Mouse (Mus musculus) midbrain, embryonic 13.5 days (tissue): ENCODE results near the gene Rabggta. TPM values are rescaled to one million over a fixed set of nuclear protein-coding genes. Genes with fewer than 3 reads are reported as not detected.

ENCODE experiments used
- ATAC-seq: fragments of 200-750 bp; cut with Nextera tagmentation; 2 replicates; pipeline ENCODE4 v1.8.0; 2017; ENCODE audit warnings: mild to moderate bottlenecking, moderate TSS enrichment, moderate library complexity
- H3K27ac ChIP-seq: fragments of 300-500 bp; sonication (generic); 2 replicates; pipeline ENCODE4 v1.5.1; 2015; ENCODE audit warnings: inconsistent platforms, mild to moderate bottlenecking, moderate library complexity
- H3K27me3 ChIP-seq: fragments of 300-500 bp; sonication (generic); 2 replicates; pipeline ENCODE4 v1.6.1; 2015; ENCODE audit warnings: mild to moderate bottlenecking, inconsistent platforms
- H3K36me3 ChIP-seq: fragments of 300-500 bp; sonication (generic); 2 replicates; pipeline ENCODE4 v1.6.1; 2015; ENCODE audit warnings: mild to moderate bottlenecking, inconsistent platforms
- H3K4me1 ChIP-seq: fragments of 300-500 bp; sonication (generic); replicated peaks from 2 replicates; pipeline ENCODE4 v1.6.1; 2015; ENCODE audit warnings: inconsistent platforms
- H3K4me2 ChIP-seq: fragments of 300-500 bp; sonication (generic); replicated peaks from 2 replicates; pipeline ENCODE4 v1.6.1; 2015; ENCODE audit warnings: moderate library complexity, mild to moderate bottlenecking, inconsistent platforms
- H3K4me3 ChIP-seq: fragments of 300-500 bp; sonication (generic); replicated peaks from 2 replicates; pipeline ENCODE4 v1.5.1; 2015; ENCODE audit warnings: mild to moderate bottlenecking, inconsistent platforms
- H3K9ac ChIP-seq: fragments of 300-500 bp; sonication (generic); replicated peaks from 2 replicates; pipeline ENCODE4 v1.6.1; 2015; ENCODE audit warnings: mild to moderate bottlenecking, inconsistent platforms
- H3K9me3 ChIP-seq: fragments of 300-500 bp; sonication (generic); 2 replicates; pipeline ENCODE4 v1.6.1; 2016; ENCODE audit warnings: mild to moderate bottlenecking, inconsistent platforms
- WGBS: fragments of 180-500 bp; shearing (Covaris S2); methylation state at CpG from one replicate; pipeline ENCODE4 v1.1.7; 2015; 5-methylcytosine and 5-hydroxymethylcytosine counted together
- polyA plus RNA-seq: library from polyadenylated mRNA; unstranded; fragments of >200 nt; fragmentation: Nextera tagmentation; extraction: Ambion mirVana; gene quantifications from 2 replicates; pipeline ENCODE4 v1.2.1, GENCODE M21; 2015

Gene Rabggta
- polyA plus RNA-seq, 1 experiment from 2014 or later: 45.0 TPM

DNA sequence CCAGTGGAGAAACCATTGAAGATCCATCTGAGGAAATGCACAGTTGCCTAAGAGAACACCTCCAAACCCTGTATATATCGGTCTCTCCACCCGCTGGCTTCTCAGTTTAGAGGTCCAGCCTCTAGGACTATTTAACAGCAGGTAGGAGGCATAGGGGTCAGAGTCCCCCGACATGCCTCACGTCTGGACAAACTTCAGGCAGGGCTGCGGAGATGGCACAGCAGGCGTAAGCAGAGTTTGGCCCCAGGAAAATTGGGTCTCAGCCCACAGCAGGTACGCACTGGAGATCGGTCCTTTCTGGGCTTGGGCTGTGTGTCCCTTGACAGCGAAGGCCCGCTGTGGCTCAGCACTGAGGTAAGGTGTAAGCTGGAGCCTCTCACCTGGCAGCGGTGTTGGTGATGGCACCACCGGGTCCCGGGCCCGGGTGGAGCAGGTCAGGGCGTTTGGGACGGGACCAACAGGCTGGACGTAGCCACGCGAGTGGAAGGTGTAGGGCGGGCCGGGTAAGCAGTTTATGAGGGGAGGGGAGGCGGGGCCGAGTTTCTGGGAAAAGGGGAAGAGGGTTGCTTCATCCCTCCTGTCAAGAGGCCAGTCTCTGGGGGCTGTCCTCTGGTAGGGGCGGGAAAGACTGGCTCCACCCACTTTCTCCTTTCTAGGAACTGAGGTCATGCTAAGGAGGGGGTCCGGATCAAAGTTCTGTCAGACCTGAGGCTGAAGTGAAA, 8.9 kb downstream of the Rabggta start:
- no peak for ATAC-seq
- no peaks in the 10 kb centered on the region for H3K9me3 ChIP-seq
- H3K4me2 ChIP-seq: no peak overlapping the region
- peaks cover 23% of the 10 kb centered on the region for H3K27me3 ChIP-seq
- no peaks in the 10 kb centered on the region for H3K4me1 ChIP-seq
- H3K36me3 ChIP-seq: peaks cover 22% of the 10 kb centered on the region
- H3K9ac ChIP-seq: no peak overlapping the region
- no peak overlapping the region for H3K27ac ChIP-seq
- no peak overlapping the region for H3K4me3 ChIP-seq
- WGBS: 18% methylated on average over 25 of the region's 25 CpGs

DNA sequence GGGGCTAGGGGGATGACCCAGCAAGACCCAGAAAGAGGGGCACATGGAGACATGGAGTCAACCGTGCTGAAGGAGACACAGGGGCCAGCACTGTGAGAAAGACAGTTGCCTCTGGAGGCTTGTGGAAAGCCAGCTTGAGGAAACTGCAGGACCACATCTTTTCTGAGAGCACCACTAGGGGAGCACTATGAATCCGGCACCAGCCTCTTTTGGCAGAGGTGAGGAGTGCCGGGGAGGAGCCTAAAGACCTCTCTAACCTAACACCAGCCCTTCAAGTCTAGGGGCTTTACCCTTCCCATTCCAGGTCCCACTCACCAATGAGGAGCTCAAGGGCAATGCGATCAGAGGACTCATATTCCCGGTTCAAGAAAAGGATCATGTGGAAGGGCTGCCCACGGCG, 10.3 kb downstream of the Rabggta start:
- no peak overlapping the region for H3K9ac ChIP-seq
- no peak for ATAC-seq
- H3K27me3 ChIP-seq: peaks cover 23% of the 10 kb centered on the region
- H3K4me1 ChIP-seq: no peaks in the 10 kb centered on the region
- no peak overlapping the region for H3K4me2 ChIP-seq
- WGBS: 82% methylated on average over 7 of the region's 7 CpGs
- no peaks in the 10 kb centered on the region for H3K9me3 ChIP-seq
- H3K4me3 ChIP-seq: no peak overlapping the region
- H3K27ac ChIP-seq: no peak overlapping the region
- peaks cover 9% of the 10 kb centered on the region for H3K36me3 ChIP-seq

DNA sequence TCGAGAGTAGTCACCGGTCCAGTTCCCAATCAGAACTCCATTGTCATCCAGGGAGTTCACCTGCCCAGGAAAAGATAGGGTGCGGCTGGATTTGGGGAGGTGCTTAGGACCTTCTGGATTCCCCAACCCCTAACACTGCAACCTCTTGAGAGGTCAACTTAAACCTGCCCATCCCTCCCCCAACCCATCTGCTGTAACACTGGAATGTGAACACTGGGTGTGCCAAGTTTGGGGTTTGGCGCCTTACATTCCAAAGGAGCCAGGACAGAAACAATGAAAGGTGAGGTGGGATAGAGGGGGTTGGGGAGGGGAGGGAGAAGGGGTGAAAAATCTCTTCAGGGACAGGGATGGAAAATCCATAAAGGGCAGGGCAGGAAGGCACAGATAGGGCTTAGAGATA, 12.6 kb downstream of the Rabggta start:
- H3K9ac ChIP-seq: no peak overlapping the region
- no peaks in the 10 kb centered on the region for H3K4me1 ChIP-seq
- H3K27me3 ChIP-seq: peaks cover 23% of the 10 kb centered on the region
- no peak overlapping the region for H3K4me3 ChIP-seq
- no peaks in the 10 kb centered on the region for H3K36me3 ChIP-seq
- no peak for ATAC-seq
- H3K9me3 ChIP-seq: no peaks in the 10 kb centered on the region
- 86% methylated on average over 4 of the region's 4 CpGs for WGBS
- no peak overlapping the region for H3K4me2 ChIP-seq
- H3K27ac ChIP-seq: no peak overlapping the region

DNA sequence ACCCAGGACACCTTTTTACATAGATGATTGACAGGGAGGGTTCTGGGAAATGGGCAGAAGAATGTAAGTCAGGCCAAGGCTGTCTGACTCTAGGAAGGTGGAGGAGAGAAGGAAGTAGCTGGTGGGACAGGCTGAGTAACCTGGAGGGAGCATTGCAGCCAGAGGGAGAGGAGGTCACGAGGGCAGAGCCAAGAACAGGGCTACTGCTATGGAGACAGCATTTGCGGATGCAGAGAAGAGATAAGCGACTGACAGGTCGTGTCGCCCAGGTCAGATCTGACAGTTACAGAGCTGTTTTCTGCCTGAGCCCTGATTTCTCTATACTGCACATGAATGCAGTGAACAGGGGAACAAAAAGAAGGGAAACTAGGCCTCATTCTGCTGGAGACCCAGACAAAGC, 14.7 kb downstream of the Rabggta start:
- ATAC-seq: no peak
- H3K9ac ChIP-seq: no peak overlapping the region
- 83% methylated on average over 5 of the region's 5 CpGs for WGBS

DNA sequence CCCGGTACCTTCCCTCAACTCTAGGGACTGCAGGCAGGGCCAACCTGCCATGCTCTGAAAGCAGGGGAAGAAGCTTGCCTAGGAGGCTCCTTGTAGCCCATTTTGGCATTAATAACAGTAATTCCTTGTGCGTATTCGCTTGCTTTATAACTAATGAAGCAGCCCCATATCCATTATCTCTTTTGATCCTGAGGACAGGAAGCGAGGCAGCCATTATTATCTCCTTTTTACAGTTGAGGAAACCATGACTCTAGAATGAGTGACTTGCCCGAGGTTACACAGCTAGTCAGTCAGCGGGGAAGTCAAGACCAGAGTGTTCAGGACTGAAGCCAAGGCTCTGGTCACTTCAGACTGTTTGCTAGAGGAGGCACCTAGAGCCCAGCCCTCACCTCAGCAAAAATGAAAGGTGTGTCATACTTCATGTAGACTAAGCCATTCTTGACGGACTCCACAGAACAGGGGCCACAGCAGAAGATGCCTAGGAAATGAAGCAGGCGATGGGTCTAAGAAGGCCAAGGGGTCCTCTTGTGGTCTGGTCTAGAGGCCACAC, 15.9 kb downstream of the Rabggta start:
- ATAC-seq: no peak
- Histone ChIP-seq H3K4me3 (no peak overlapping the region), H3K9ac (no peak overlapping the region), H3K9me3 (no peaks in the 10 kb centered on the region), H3K4me1 (no peaks in the 10 kb centered on the region), H3K36me3 (no peaks in the 10 kb centered on the region), H3K27me3 (no peaks in the 10 kb centered on the region), H3K27ac (no peak overlapping the region), H3K4me2 (no peak overlapping the region)
- WGBS: 90% methylated on average over 8 of the region's 8 CpGs

More for the DNA sequence above, 14.7 kb downstream of the Rabggta start:
- peaks cover 9% of the 10 kb centered on the region for H3K27me3 ChIP-seq
- no peak overlapping the region for H3K27ac ChIP-seq
- H3K4me2 ChIP-seq: no peak overlapping the region
- H3K4me1 ChIP-seq: no peaks in the 10 kb centered on the region
- no peaks in the 10 kb centered on the region for H3K36me3 ChIP-seq
- H3K4me3 ChIP-seq: no peak overlapping the region
- H3K9me3 ChIP-seq: no peaks in the 10 kb centered on the region

DNA sequence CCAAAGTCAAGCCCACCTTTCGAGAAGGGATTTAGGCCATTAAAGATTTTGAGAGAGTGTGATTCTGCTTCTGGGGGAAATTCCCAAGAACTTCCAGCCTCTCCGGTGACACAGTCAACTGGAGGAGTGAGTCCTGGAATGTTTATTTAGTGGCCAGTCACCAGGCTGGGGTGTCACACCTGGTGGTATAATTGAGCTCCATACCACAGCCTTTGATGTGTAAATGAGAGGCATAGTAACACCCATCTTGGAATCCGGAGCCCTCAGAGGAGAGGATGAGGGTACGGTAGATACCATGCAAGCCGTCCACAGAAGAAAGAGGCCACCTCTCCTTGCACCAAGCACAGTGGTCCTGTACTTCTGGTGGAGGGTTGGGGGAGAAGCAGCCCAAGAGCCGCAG, 19.3 kb downstream of the Rabggta start:
- Histone ChIP-seq H3K4me3 (no peak overlapping the region), H3K27ac (no peak overlapping the region), H3K4me2 (no peak overlapping the region), H3K9ac (no peak overlapping the region), H3K9me3 (no peaks in the 10 kb centered on the region), H3K27me3 (no peaks in the 10 kb centered on the region), H3K4me1 (no peaks in the 10 kb centered on the region), H3K36me3 (no peaks in the 10 kb centered on the region)
- ATAC-seq: no peak
- WGBS: 61% methylated on average over 6 of the region's 6 CpGs

DNA sequence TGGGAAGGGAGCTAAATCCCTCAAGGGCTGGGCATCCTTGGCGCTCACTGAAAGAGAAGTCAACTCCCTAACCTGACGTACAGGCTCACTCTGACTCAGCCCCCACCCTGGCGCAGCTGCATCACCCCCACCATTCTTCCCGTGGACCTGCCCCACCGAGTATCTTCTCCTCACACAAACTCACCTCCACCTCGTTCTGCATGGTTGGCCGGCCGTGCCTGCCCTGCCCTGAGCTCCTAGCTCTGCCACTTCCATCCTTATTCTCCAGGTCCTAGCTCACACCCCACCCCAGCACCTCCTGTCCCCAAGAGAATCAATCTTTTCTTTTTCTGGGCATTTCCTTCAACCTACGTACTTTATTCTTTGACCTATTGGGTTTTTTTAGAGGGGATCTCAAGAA, 20.9 kb downstream of the Rabggta start:
- Histone ChIP-seq H3K4me3 (no peak overlapping the region), H3K27ac (no peak overlapping the region), H3K9me3 (no peaks in the 10 kb centered on the region), H3K36me3 (no peaks in the 10 kb centered on the region), H3K4me2 (no peak overlapping the region), H3K4me1 (no peaks in the 10 kb centered on the region), H3K9ac (no peak overlapping the region), H3K27me3 (no peaks in the 10 kb centered on the region)
- no peak for ATAC-seq
- 54% methylated on average over 9 of the region's 9 CpGs for WGBS

DNA sequence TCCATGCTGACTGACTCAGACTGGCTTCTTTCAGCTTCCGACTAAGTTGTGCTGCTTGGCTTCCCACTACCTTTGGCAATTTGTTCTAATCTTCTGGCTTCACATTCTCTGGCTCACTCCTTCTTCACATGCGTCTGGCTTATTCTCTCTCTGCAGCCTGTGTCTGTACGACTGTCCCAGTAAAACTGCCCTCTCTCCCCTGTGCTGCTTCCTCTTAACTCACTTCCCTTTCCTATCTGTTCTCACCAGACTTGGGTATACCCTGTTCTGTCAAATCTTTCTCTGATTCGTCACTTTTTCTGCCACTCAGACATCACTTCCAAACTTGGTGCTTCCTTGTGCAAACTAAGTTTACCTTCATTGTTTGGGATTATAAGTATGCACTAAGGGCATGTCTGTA, 24.8 kb downstream of the Rabggta start:
- no peak overlapping the region for H3K4me2 ChIP-seq
- H3K27ac ChIP-seq: no peak overlapping the region
- H3K4me1 ChIP-seq: no peaks in the 10 kb centered on the region
- no peaks in the 10 kb centered on the region; the same call in 1 of the 2 replicates for H3K9me3 ChIP-seq
- 87% methylated on average over 4 of the region's 4 CpGs for WGBS
- no peak overlapping the region for H3K9ac ChIP-seq
- ATAC-seq: no peak
- no peak overlapping the region for H3K4me3 ChIP-seq
- H3K27me3 ChIP-seq: no peaks in the 10 kb centered on the region
- H3K36me3 ChIP-seq: no peaks in the 10 kb centered on the region

DNA sequence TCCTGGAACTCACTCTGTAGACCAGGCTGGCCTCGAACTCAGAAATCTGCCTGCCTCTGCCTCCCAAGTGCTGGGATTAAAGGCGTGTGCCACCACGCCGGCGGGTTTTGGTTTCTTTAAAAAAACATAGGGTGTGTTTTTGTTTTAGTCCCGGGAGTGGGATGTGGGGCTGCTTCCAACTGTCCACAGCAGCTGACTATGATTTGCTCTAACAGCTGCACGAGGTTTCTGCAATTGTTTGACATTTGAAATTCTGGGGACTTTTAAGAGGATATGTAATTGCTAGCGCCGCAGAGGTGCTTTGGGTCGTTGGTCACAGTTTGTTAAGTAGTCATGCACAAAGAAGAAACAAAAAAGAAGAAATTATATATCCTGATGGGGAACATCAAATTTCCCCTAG, 32.6 kb downstream of the Rabggta start:
- Histone ChIP-seq H3K4me1 (no peaks in the 10 kb centered on the region), H3K27me3 (no peaks in the 10 kb centered on the region), H3K36me3 (no peaks in the 10 kb centered on the region), H3K4me3 (no peak overlapping the region), H3K9me3 (no peaks in the 10 kb centered on the region; the same call in 1 of the 2 replicates), H3K9ac (no peak overlapping the region), H3K4me2 (no peak overlapping the region), H3K27ac (no peak overlapping the region)
- ATAC-seq: no peak
- WGBS: 83% methylated on average over 10 of the region's 10 CpGs

DNA sequence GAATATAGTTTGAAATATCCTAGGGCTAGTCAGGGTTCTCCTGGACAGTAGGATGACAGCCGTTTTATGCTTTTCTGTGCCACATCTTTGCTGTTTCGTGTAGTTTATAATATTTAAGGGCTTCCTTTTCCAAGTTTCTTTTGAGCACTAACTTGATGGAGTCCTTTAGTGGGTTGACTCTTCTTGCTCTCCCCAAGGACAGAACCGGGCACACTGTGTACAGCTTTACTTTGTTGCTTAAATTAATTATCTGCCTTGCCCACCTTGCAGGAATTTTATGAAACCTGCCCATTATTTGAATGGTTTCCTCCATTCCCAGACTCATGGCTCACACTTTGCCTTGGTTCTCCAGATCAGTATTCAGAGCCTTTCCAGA, 40.0 kb downstream of the Rabggta start:
- Histone ChIP-seq H3K4me3 (peak overlapping the region; percentile 70), H3K36me3 (peaks cover 28% of the 10 kb centered on the region), H3K27ac (peak overlapping the region; percentile 22; the same call in 1 of the 2 replicates), H3K4me2 (peak overlapping the region; percentile 86), H3K27me3 (no peaks in the 10 kb centered on the region), H3K4me1 (peaks cover 13% of the 10 kb centered on the region), H3K9ac (peak overlapping the region; percentile 37; the same call in 1 of the 2 replicates), H3K9me3 (no peaks in the 10 kb centered on the region)
- ATAC-seq: peak; percentile 75
- 14% methylated on average over 3 of the region's 3 CpGs for WGBS

DNA sequence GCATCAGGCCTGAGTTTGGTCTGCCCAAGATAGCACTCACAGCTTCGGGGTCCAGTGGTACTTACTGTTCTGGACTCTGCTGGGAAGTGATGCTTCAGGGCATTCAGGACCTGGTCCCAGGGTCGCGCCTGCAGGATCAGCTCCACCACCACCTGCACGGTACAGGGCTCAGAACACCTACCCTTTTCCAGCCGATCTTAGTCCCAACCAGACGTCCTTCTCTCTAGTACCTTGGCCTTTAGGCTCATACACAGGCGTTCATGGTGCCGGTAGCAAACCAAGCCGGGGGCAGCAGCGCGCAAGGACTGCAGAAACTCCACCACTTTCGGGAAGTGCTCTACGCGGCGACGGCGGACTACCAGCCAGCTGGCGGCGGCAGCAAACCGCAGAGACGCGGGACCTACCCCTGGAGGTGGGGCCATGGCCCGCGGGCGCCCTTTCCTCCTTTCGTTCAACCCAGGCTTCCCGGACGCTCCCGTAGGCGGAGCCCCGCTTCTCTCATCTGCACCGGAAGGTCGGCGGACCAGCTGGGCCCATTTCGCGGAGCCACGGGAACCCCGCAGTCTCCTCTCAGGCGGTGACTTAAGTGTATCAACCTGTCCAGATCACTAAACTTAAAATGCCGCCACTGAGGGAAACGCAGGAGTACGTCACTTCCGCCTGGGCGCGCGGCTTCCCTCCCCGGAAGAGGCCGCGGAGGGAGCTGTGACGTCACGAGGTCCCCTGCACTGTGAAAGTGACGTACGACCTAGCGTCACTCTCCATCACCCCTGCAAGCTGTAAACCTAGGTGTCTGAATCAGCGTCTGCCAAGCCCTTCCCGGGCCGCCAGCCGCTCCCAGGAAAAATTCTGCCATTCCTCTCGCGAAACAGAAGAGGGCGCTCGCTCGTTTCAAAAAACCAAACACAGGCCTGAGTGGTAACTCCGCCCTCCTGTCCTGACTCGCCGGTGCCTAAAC, 40.6 kb downstream of the Rabggta start, which contains the start of gene Tinf2:
Gene Tinf2, minus strand, starts transcription at position 661 of the 958 bp plus-strand sequence.
- H3K4me3 ChIP-seq: peak within 1 kb of the TSS; percentile 70

DNA sequence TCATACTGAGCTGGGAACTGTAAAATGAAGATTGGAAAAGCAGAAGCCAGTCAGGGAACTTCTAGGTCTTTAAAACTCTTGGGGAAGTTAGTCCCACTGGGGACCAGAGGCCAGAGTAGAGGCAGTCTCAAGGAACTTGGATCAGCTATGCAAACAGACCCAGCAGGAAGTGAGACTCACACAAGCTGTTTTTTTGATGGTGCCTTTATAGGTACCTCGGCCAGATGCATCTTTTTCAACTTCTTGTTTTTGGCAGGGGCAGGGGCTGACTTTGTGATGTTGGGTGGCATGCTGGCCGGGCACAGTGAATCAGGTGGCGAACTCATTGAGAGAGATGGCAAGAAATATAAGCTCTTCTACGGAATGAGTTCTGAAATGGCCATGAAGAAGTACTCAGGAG, 44.4 kb downstream of the Rabggta start:
- Histone ChIP-seq H3K36me3 (peaks cover 43% of the 10 kb centered on the region), H3K27me3 (no peaks in the 10 kb centered on the region), H3K4me2 (no peak overlapping the region), H3K4me3 (no peak overlapping the region), H3K9ac (no peak overlapping the region), H3K9me3 (no peaks in the 10 kb centered on the region), H3K4me1 (peaks cover 18% of the 10 kb centered on the region), H3K27ac (no peak overlapping the region)
- 91% methylated on average over 4 of the region's 4 CpGs for WGBS
- no peak for ATAC-seq

More for the DNA sequence above, 40.6 kb downstream of the Rabggta start, which contains the start of gene Tinf2:
- peaks cover 13% of the 10 kb centered on the region for H3K4me1 ChIP-seq
- H3K9me3 ChIP-seq: no peaks in the 10 kb centered on the region
- peak within 1 kb of the TSS; percentile 80 for H3K27ac ChIP-seq
- WGBS: under 1% methylated on average over 65 of the region's 66 CpGs
- peak within 1 kb of the TSS; percentile 86 for H3K4me2 ChIP-seq
- peak within 1 kb of the TSS; percentile 76 for H3K9ac ChIP-seq
- ATAC-seq: peak; percentile 98
- H3K27me3 ChIP-seq: no peaks in the 10 kb centered on the region
- peaks cover 35% of the 10 kb centered on the region for H3K36me3 ChIP-seq
